Mouse (Mus musculus): ENCODE results near the gene Slc1a1. TPM values are rescaled to one million over a fixed set of nuclear protein-coding genes. Genes with fewer than 3 reads are reported as not detected.

Gene Slc1a1
- polyA plus RNA-seq, 1 experiment from 2014 or later = 20.5 TPM

- ATAC-seq (replicated peaks; ENCODE audit: low FRiP score, low read depth) = no peak
Measured at GRCm38 (mm10) chr19:28940135-28940874, 105.5 kb downstream of the Slc1a1 start.

GRCm38 (mm10) chr19:28941271-28941670 is 106.4 kb downstream of the Slc1a1 start:
- Histone ChIP-seq H3K4me1 (replicated peaks; ENCODE audit: insufficient read depth, low read length) (0 out of 2 replicates have a peak, but pooled peaks cover 3% of the 10 kb centered on the region), H3K36me3 (ENCODE audit: insufficient read depth, low read length) (no peaks in the 10 kb centered on the region), H3K9ac (ENCODE audit: low read depth, low read length) (no peak overlapping the region), H3K9me3 (replicated peaks; ENCODE audit: low read length) (no peaks in the 10 kb centered on the region), H3K27me3 (ENCODE audit: insufficient read depth, low read length) (no peaks in the 10 kb centered on the region), H3K4me3 (replicated peaks; ENCODE audit: low read depth, low read length) (no peak overlapping the region), H3K4me2 (ENCODE audit: low read length) (no peak overlapping the region), H3K27ac (no peak overlapping the region)
- no peak for ATAC-seq (replicated peaks; ENCODE audit: low FRiP score, low read depth)
- no peak for TF ChIP-seq CTCF (IDR thresholded peaks at IDR 0.05; ENCODE audit: low read depth)
- WGBS = 73% methylated on average over 4 of the region's 4 CpGs
- no peak for DNase-seq (ENCODE audit: low spot score)

More at GRCm38 (mm10) chr19:28940135-28940874, 105.5 kb downstream of the Slc1a1 start:
- Histone ChIP-seq H3K4me2 (ENCODE audit: low read length) (no peak overlapping the region), H3K27me3 (ENCODE audit: insufficient read depth, low read length) (no peaks in the 10 kb centered on the region), H3K4me3 (replicated peaks; ENCODE audit: low read depth, low read length) (no peak overlapping the region), H3K4me1 (replicated peaks; ENCODE audit: insufficient read depth, low read length) (0 out of 2 replicates have a peak, but pooled peaks cover 3% of the 10 kb centered on the region), H3K9ac (ENCODE audit: low read depth, low read length) (no peak overlapping the region), H3K27ac (no peak overlapping the region), H3K9me3 (replicated peaks; ENCODE audit: low read length) (no peaks in the 10 kb centered on the region), H3K36me3 (ENCODE audit: insufficient read depth, low read length) (no peaks in the 10 kb centered on the region)
- DNase-seq (ENCODE audit: low spot score) = peak; percentile 52
- no peak for TF ChIP-seq CTCF (IDR thresholded peaks at IDR 0.05; ENCODE audit: low read depth)
- WGBS = 54% methylated on average over 9 of the region's 9 CpGs

- no peaks in the 10 kb centered on the region for H3K4me1 ChIP-seq (replicated peaks; ENCODE audit: insufficient read depth, low read length)
- ATAC-seq (replicated peaks; ENCODE audit: low FRiP score, low read depth) (no peak), DNase-seq (ENCODE audit: low spot score) (no peak)
- H3K9me3 ChIP-seq (replicated peaks; ENCODE audit: low read length) = no peaks in the 10 kb centered on the region
- no peak overlapping the region for H3K27ac ChIP-seq
- no peaks in the 10 kb centered on the region for H3K27me3 ChIP-seq (ENCODE audit: insufficient read depth, low read length)
- no peak overlapping the region for H3K4me2 ChIP-seq (ENCODE audit: low read length)
- no peak overlapping the region for H3K9ac ChIP-seq (ENCODE audit: low read depth, low read length)
- 28% methylated on average over 4 of the region's 4 CpGs for whole genome bisulfite sequencing
- no peak overlapping the region for H3K4me3 ChIP-seq (replicated peaks; ENCODE audit: low read depth, low read length)
- no peaks in the 10 kb centered on the region for H3K36me3 ChIP-seq (ENCODE audit: insufficient read depth, low read length)
- 0 out of 2 replicates have a peak, but pooled peaks have one; percentile 2 for TF ChIP-seq CTCF (IDR thresholded peaks at IDR 0.05; ENCODE audit: low read depth)
Measured at GRCm38 (mm10) chr19:28946782-28947181, 111.9 kb downstream of the Slc1a1 start.

GRCm38 (mm10) chr19:28947311-28947710 is 112.5 kb downstream of the Slc1a1 start:
- TF ChIP-seq CTCF (IDR thresholded peaks at IDR 0.05; ENCODE audit: low read depth) = no peak
- no peak overlapping the region for H3K4me2 ChIP-seq (ENCODE audit: low read length)
- no peak overlapping the region for H3K9ac ChIP-seq (ENCODE audit: low read depth, low read length)
- no peaks in the 10 kb centered on the region for H3K4me1 ChIP-seq (replicated peaks; ENCODE audit: insufficient read depth, low read length)
- no peaks in the 10 kb centered on the region for H3K36me3 ChIP-seq (ENCODE audit: insufficient read depth, low read length)
- DNase-seq (ENCODE audit: low spot score) (no peak), ATAC-seq (replicated peaks; ENCODE audit: low FRiP score, low read depth) (no peak)
- H3K27ac ChIP-seq = no peak overlapping the region
- 48% methylated on average over 2 of the region's 2 CpGs for WGBS
- no peak overlapping the region for H3K4me3 ChIP-seq (replicated peaks; ENCODE audit: low read depth, low read length)
- no peaks in the 10 kb centered on the region for H3K9me3 ChIP-seq (replicated peaks; ENCODE audit: low read length)
- H3K27me3 ChIP-seq (ENCODE audit: insufficient read depth, low read length) = no peaks in the 10 kb centered on the region

- ATAC-seq (replicated peaks; ENCODE audit: low FRiP score, low read depth) (no peak), DNase-seq (ENCODE audit: low spot score) (no peak)
- H3K27ac ChIP-seq = no peak overlapping the region
- H3K9me3 ChIP-seq (replicated peaks; ENCODE audit: low read length) = no peaks in the 10 kb centered on the region
- H3K4me2 ChIP-seq (ENCODE audit: low read length) = no peak overlapping the region
- H3K9ac ChIP-seq (ENCODE audit: low read depth, low read length) = no peak overlapping the region
- no peak overlapping the region for H3K4me3 ChIP-seq (replicated peaks; ENCODE audit: low read depth, low read length)
- 79% methylated on average over 5 of the region's 5 CpGs for WGBS
- H3K36me3 ChIP-seq (ENCODE audit: insufficient read depth, low read length) = no peaks in the 10 kb centered on the region
- TF ChIP-seq CTCF (IDR thresholded peaks at IDR 0.05; ENCODE audit: low read depth) = no peak
- no peaks in the 10 kb centered on the region for H3K27me3 ChIP-seq (ENCODE audit: insufficient read depth, low read length)
- no peaks in the 10 kb centered on the region for H3K4me1 ChIP-seq (replicated peaks; ENCODE audit: insufficient read depth, low read length)
Measured at GRCm38 (mm10) chr19:28951251-28951650, 116.4 kb downstream of the Slc1a1 start.

GRCm38 (mm10) chr19:28963113-28963512 is 128.3 kb downstream of the Slc1a1 start:
- DNase-seq (ENCODE audit: low spot score) (no peak), ATAC-seq (replicated peaks; ENCODE audit: low FRiP score, low read depth) (no peak)
- H3K4me2 ChIP-seq (ENCODE audit: low read length) = peak overlapping the region; percentile 91
- peaks cover 9% of the 10 kb centered on the region for H3K4me1 ChIP-seq (replicated peaks; ENCODE audit: insufficient read depth, low read length)
- H3K36me3 ChIP-seq (ENCODE audit: insufficient read depth, low read length) = no peaks in the 10 kb centered on the region
- H3K9me3 ChIP-seq (replicated peaks; ENCODE audit: low read length) = no peaks in the 10 kb centered on the region
- WGBS = 42% methylated on average over 3 of the region's 3 CpGs
- H3K9ac ChIP-seq (ENCODE audit: low read depth, low read length) = no peak overlapping the region
- no peaks in the 10 kb centered on the region for H3K27me3 ChIP-seq (ENCODE audit: insufficient read depth, low read length)
- peak overlapping the region; percentile 87; the same call in 1 of the 2 replicates for H3K4me3 ChIP-seq (replicated peaks; ENCODE audit: low read depth, low read length)
- no peak for TF ChIP-seq CTCF (IDR thresholded peaks at IDR 0.05; ENCODE audit: low read depth)
- H3K27ac ChIP-seq = no peak overlapping the region

All from kidney, postnatal 0 days (tissue).